Mouse (Mus musculus): ENCODE measurements at regions not wholly inside any gene's neighbourhood (a gene's known extent, or its start where the extent isn't known, plus 50 kb on each side); places are given as distances from the start of the nearest gene placed in this dataset.
A peak's percentile ranks its signal among the peaks of the same experiment; 100 is the strongest.

DNA sequence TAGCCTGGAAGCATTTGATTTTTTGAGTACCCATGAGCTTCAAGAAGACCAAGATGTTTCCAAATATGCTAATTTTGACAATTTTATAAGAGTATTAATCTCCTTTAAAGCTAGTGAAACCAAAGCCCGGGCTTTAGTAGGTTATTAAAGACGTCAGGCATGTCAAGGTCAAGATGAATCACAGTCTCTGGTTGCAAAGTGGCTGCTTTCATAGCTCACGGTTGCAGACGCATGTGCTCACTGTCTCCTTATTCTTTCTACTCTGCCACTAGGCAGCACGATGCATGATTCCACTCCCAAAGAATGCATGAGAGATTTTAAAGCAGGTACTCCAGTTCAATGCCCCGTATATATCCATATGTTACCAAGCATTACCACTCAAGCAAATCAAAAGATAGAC, 86.4 kb upstream of the Jade1 start:
- TF ChIP-seq CTCF (IDR thresholded peaks at IDR 0.05; ENCODE audit: low read depth, low read length): no peak
- no peak for TF ChIP-seq POLR2A (IDR thresholded peaks at IDR 0.05; ENCODE audit: extremely low read depth, insufficient read depth, low read length)
- 90% methylated on average over 6 of the region's 6 CpGs for WGBS
- no peaks in the 10 kb centered on the region for H3K27me3 ChIP-seq (ENCODE audit: control insufficient read depth, insufficient read depth, low read length)
- DNase-seq (ENCODE audit: extremely low read depth, low read depth, low spot score): no peak
- no peaks in the 10 kb centered on the region for H3K79me2 ChIP-seq (ENCODE audit: control insufficient read depth, insufficient read depth, low read length)
- H3K9ac ChIP-seq (ENCODE audit: low read depth, low read length): no peak overlapping the region
- no peak overlapping the region for H3K4me3 ChIP-seq (ENCODE audit: insufficient read depth, low read depth, low read length)
- no peaks in the 10 kb centered on the region for H3K4me1 ChIP-seq (ENCODE audit: control insufficient read depth, insufficient read depth, low read length)
- no peak overlapping the region for H3K27ac ChIP-seq (replicated peaks; ENCODE audit: insufficient read depth, low read depth, low read length)
- no peaks in the 10 kb centered on the region for H3K36me3 ChIP-seq (ENCODE audit: control insufficient read depth, insufficient read depth, low read length)

DNA sequence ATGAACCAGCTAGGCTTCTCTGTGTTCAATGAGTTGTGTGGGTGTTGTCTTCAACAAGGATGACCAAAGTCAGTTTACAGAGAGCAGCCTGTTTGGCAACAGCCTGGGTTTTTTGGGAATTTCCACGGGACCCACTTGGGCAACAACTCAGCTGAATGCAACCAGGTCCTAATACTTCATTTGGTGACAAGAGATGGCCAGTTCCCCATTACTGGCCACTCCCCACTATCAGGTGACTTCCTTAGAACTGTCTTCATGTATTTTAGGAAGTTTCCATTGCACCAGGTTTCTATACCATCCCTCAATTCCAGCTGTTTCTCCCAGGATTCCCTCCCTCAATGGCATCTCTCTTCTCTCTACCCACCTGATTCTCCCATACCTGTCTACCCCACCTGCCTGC, 87.7 kb upstream of the Jade1 start:
- WGBS: 26% methylated on average over 1 of the region's 1 CpGs

DNA sequence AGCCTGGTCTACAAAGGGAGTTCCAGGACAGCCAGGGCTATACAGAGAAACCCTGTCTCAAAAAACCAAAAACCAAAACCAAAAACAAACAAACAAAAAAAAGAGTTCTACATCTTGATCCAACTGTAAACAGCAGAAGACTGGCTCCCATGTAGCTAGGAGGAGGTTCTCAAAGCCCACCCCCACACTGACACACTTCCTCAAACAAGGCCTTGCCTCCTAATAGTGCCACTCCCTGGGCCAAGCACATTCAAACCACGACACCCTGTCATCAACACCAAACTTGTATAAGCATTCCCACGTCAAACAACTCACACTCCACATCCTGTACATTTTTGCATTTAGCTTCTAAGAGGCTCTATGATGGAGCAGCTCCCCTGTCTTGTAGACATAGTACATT, 89.6 kb upstream of the Jade1 start:
- Histone ChIP-seq H3K4me3 (ENCODE audit: insufficient read depth, low read depth, low read length) (no peak overlapping the region), H3K27me3 (ENCODE audit: control insufficient read depth, insufficient read depth, low read length) (no peaks in the 10 kb centered on the region), H3K9ac (ENCODE audit: low read depth, low read length) (no peak overlapping the region), H3K4me1 (ENCODE audit: control insufficient read depth, insufficient read depth, low read length) (no peaks in the 10 kb centered on the region), H3K79me2 (ENCODE audit: control insufficient read depth, insufficient read depth, low read length) (no peaks in the 10 kb centered on the region), H3K27ac (replicated peaks; ENCODE audit: insufficient read depth, low read depth, low read length) (no peak overlapping the region), H3K36me3 (ENCODE audit: control insufficient read depth, insufficient read depth, low read length) (no peaks in the 10 kb centered on the region)
- no peak for DNase-seq (ENCODE audit: extremely low read depth, low read depth, low spot score)
- WGBS: 82% methylated on average over 2 of the region's 2 CpGs
- TF ChIP-seq POLR2A (IDR thresholded peaks at IDR 0.05; ENCODE audit: extremely low read depth, insufficient read depth, low read length) (no peak), CTCF (IDR thresholded peaks at IDR 0.05; ENCODE audit: low read depth, low read length) (no peak)

More for the DNA sequence above, 87.7 kb upstream of the Jade1 start:
- H3K9ac ChIP-seq (ENCODE audit: low read depth, low read length): no peak overlapping the region
- no peaks in the 10 kb centered on the region for H3K27me3 ChIP-seq (ENCODE audit: control insufficient read depth, insufficient read depth, low read length)
- H3K79me2 ChIP-seq (ENCODE audit: control insufficient read depth, insufficient read depth, low read length): no peaks in the 10 kb centered on the region
- H3K4me1 ChIP-seq (ENCODE audit: control insufficient read depth, insufficient read depth, low read length): no peaks in the 10 kb centered on the region
- H3K36me3 ChIP-seq (ENCODE audit: control insufficient read depth, insufficient read depth, low read length): no peaks in the 10 kb centered on the region
- no peak overlapping the region for H3K4me3 ChIP-seq (ENCODE audit: insufficient read depth, low read depth, low read length)
- DNase-seq (ENCODE audit: extremely low read depth, low read depth, low spot score): no peak
- TF ChIP-seq POLR2A (IDR thresholded peaks at IDR 0.05; ENCODE audit: extremely low read depth, insufficient read depth, low read length) (no peak), CTCF (IDR thresholded peaks at IDR 0.05; ENCODE audit: low read depth, low read length) (no peak)
- no peak overlapping the region for H3K27ac ChIP-seq (replicated peaks; ENCODE audit: insufficient read depth, low read depth, low read length)

DNA sequence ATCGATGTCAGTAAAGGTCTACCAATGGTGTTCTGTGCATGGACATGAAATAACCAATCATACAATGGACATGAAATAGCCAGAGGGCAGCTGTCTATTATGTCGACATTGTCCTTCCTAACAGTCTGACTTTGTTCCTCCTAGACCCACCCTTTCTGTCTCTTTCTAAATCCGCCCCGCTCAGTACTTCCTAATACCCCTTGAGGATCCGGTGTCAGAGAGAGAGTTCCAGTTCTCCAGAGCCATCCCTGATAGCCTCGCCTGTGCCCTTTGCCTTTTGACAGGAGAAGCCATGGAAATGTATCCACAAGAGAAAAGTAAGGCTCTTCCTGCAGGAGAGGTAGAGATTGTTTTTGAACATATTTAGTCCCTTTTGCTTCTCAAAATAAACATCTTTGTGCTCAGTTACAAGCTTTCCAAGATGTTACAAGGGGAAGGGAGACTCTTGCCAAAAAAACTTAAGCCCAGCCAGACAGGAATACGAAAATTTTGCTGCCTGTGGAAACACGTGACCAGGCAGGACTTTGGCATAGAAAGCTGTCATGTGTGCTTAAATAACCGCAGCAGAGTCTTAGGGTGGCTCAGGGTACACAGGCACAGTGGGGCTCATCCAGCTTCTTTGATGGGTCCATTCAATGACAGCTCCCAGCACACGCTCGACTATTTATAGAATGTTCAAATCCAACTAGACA, 92.4 kb upstream of the Jade1 start:
- Histone ChIP-seq H3K79me2 (ENCODE audit: control insufficient read depth, insufficient read depth, low read length) (no peaks in the 10 kb centered on the region), H3K9ac (ENCODE audit: low read depth, low read length) (no peak overlapping the region), H3K4me3 (ENCODE audit: insufficient read depth, low read depth, low read length) (no peak overlapping the region), H3K4me1 (ENCODE audit: control insufficient read depth, insufficient read depth, low read length) (no peaks in the 10 kb centered on the region), H3K27me3 (ENCODE audit: control insufficient read depth, insufficient read depth, low read length) (no peaks in the 10 kb centered on the region), H3K27ac (replicated peaks; ENCODE audit: insufficient read depth, low read depth, low read length) (no peak overlapping the region), H3K36me3 (ENCODE audit: control insufficient read depth, insufficient read depth, low read length) (no peaks in the 10 kb centered on the region)
- 73% methylated on average over 11 of the region's 11 CpGs for whole genome bisulfite sequencing
- TF ChIP-seq CTCF (IDR thresholded peaks at IDR 0.05; ENCODE audit: low read depth, low read length) (no peak), POLR2A (IDR thresholded peaks at IDR 0.05; ENCODE audit: extremely low read depth, insufficient read depth, low read length) (no peak)
- DNase-seq (ENCODE audit: extremely low read depth, low read depth, low spot score): peak; percentile 35

DNA sequence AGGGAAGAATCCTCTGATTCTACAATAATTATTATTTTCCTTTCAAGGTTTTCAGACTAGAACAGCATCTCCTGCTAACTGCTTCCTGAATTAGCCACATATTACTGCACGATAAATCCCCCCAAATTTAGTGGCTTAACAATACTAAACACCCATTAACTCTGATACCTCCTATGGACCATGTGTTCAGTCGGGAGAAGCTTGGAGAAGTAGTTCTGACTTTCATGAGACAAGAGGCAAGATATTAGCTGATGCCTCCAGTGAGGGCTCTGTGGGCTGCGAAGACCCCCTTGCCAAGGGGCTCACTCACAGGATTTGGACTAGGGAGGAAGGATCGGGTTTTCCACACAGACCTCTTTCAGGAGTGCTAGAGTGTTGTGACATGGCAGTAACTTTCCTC, 95.4 kb upstream of the Jade1 start:
- no peaks in the 10 kb centered on the region for H3K4me1 ChIP-seq (ENCODE audit: control insufficient read depth, insufficient read depth, low read length)
- H3K4me3 ChIP-seq (ENCODE audit: insufficient read depth, low read depth, low read length): no peak overlapping the region
- 98% methylated on average over 4 of the region's 4 CpGs for WGBS
- TF ChIP-seq CTCF (IDR thresholded peaks at IDR 0.05; ENCODE audit: low read depth, low read length) (no peak), POLR2A (IDR thresholded peaks at IDR 0.05; ENCODE audit: extremely low read depth, insufficient read depth, low read length) (no peak)
- H3K27ac ChIP-seq (replicated peaks; ENCODE audit: insufficient read depth, low read depth, low read length): no peak overlapping the region
- H3K36me3 ChIP-seq (ENCODE audit: control insufficient read depth, insufficient read depth, low read length): no peaks in the 10 kb centered on the region
- no peak overlapping the region for H3K9ac ChIP-seq (ENCODE audit: low read depth, low read length)
- no peaks in the 10 kb centered on the region for H3K79me2 ChIP-seq (ENCODE audit: control insufficient read depth, insufficient read depth, low read length)
- DNase-seq (ENCODE audit: extremely low read depth, low read depth, low spot score): no peak
- no peaks in the 10 kb centered on the region for H3K27me3 ChIP-seq (ENCODE audit: control insufficient read depth, insufficient read depth, low read length)

DNA sequence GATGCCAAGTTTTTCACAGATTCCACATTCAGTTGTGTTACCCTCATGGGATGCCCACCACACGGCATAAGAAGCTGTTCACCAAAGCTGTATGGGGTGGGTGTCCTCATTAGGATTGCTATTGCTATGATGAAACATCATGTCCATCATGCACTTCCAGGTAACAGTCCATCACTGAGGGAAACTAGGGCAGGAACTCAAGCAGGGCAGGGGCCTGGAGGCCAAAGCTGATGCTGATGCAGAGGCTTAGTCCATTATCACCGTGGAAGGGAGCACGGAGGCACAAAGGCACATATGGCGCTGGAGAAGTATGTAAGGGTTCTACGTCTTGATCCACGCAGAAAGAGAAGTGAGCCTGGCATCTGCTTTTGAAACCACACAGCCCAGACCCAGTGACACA, 97.4 kb upstream of the Jade1 start:
- Histone ChIP-seq H3K27me3 (ENCODE audit: control insufficient read depth, insufficient read depth, low read length) (no peaks in the 10 kb centered on the region), H3K4me3 (ENCODE audit: insufficient read depth, low read depth, low read length) (no peak overlapping the region), H3K79me2 (ENCODE audit: control insufficient read depth, insufficient read depth, low read length) (no peaks in the 10 kb centered on the region), H3K27ac (replicated peaks; ENCODE audit: insufficient read depth, low read depth, low read length) (no peak overlapping the region), H3K36me3 (ENCODE audit: control insufficient read depth, insufficient read depth, low read length) (no peaks in the 10 kb centered on the region), H3K4me1 (ENCODE audit: control insufficient read depth, insufficient read depth, low read length) (no peaks in the 10 kb centered on the region), H3K9ac (ENCODE audit: low read depth, low read length) (no peak overlapping the region)
- no peak for DNase-seq (ENCODE audit: extremely low read depth, low read depth, low spot score)
- TF ChIP-seq POLR2A (IDR thresholded peaks at IDR 0.05; ENCODE audit: extremely low read depth, insufficient read depth, low read length) (no peak), CTCF (IDR thresholded peaks at IDR 0.05; ENCODE audit: low read depth, low read length) (no peak)
- 94% methylated on average over 6 of the region's 6 CpGs for WGBS
